Mouse (Mus musculus): ENCODE measurements around the gene Eef1b2.

Eef1b2 gene

GRCm38 (mm10) chr1:63192306-63193065 is 15.9 kb downstream of the Eef1b2 start:
- DNase-seq, result peak; percentile 73

GRCm38 (mm10) chr1:63195848-63196512 is 19.4 kb downstream of the Eef1b2 start:
- DNase-seq, result peak; percentile 75

- peak; percentile 39 for DNase-seq
These were observed 22.8 kb downstream of the Eef1b2 start for GRCm38 (mm10) chr1:63199387-63199786.

- DNase-seq, result peak; percentile 82
These were observed 23.7 kb downstream of the Eef1b2 start for GRCm38 (mm10) chr1:63200322-63200721.

GRCm38 (mm10) chr1:63201672-63202071 is 25.0 kb downstream of the Eef1b2 start:
- DNase-seq, result peak; percentile 10

GRCm38 (mm10) chr1:63203471-63203870 is 26.8 kb downstream of the Eef1b2 start:
- DNase-seq, result peak; percentile 21

- peak; percentile 84 for DNase-seq
These were observed 27.5 kb downstream of the Eef1b2 start for GRCm38 (mm10) chr1:63203950-63204659.

GRCm38 (mm10) chr1:63204660-63205394 is 28.2 kb downstream of the Eef1b2 start:
- peak; percentile 60 for DNase-seq

- peak; percentile 56 for DNase-seq
These were observed 31.0 kb downstream of the Eef1b2 start for GRCm38 (mm10) chr1:63207607-63208006.

- peak; percentile 87 for DNase-seq
These were observed 33.4 kb downstream of the Eef1b2 start for GRCm38 (mm10) chr1:63209861-63210529.

GRCm38 (mm10) chr1:63213478-63214270 is 37.0 kb downstream of the Eef1b2 start:
- DNase-seq, result peak; percentile 84

GRCm38 (mm10) chr1:63214271-63214558 is 37.6 kb downstream of the Eef1b2 start, which contains the start of gene Gpr1:
Gene Gpr1, minus strand, starts transcription at chr1:63214543.
- DNase-seq, result no peak

- DNase-seq, result peak; percentile 82
These were observed 38.0 kb downstream of the Eef1b2 start for GRCm38 (mm10) chr1:63214631-63215030.

- DNase-seq, result peak; percentile 70
These were observed 42.7 kb downstream of the Eef1b2 start for GRCm38 (mm10) chr1:63219277-63219676.

GRCm38 (mm10) chr1:63225009-63225408 is 48.4 kb downstream of the Eef1b2 start:
- no peak for DNase-seq

GRCm38 (mm10) chr1:63225890-63226289 is 49.3 kb downstream of the Eef1b2 start:
- peak; percentile 79 for DNase-seq

- DNase-seq, result peak; percentile 67
These were observed 50.6 kb downstream of the Eef1b2 start for GRCm38 (mm10) chr1:63227241-63227640.
